Mouse (Mus musculus) embryonic facial prominence, embryonic 10.5 days (tissue): ENCODE data around the gene Tmem131. TPM values are rescaled to one million over a fixed set of nuclear protein-coding genes. Genes with fewer than 3 reads are reported as not detected.
A peak's percentile ranks its signal among the peaks of the same experiment; 100 is the strongest.

Experiments used
- DNase-seq: peaks from one replicate; pipeline ENCODE4 v3.0.0-alpha.2; 2017; ENCODE audit warnings: low spot score
- H3K27ac ChIP-seq: fragments of 300-500 bp; sonication (generic); replicated peaks from 2 replicates; pipeline ENCODE4 v1.5.1; 2016; ENCODE audit warnings: mild to moderate bottlenecking
- H3K27me3 ChIP-seq: fragments of 300-500 bp; sonication (generic); replicated peaks from 2 replicates; pipeline ENCODE4 v1.6.1; 2016; ENCODE audit warnings: low read depth, mild to moderate bottlenecking; ENCODE audit not compliant: poor library complexity, severe bottlenecking
- H3K36me3 ChIP-seq: fragments of 300-500 bp; sonication (generic); replicated peaks from 2 replicates; pipeline ENCODE4 v1.6.1; 2016; ENCODE audit warnings: mild to moderate bottlenecking, moderate library complexity
- H3K4me1 ChIP-seq: fragments of 300-500 bp; sonication (generic); 2 replicates; pipeline ENCODE4 v1.6.1; 2016
- H3K4me3 ChIP-seq: fragments of 300-500 bp; sonication (generic); 2 replicates; pipeline ENCODE4 v1.5.1; 2016; ENCODE audit warnings: mild to moderate bottlenecking, moderate library complexity
- H3K9me3 ChIP-seq: fragments of 300-500 bp; sonication (generic); 2 replicates; pipeline ENCODE4 v1.6.1; 2016; ENCODE audit warnings: mild to moderate bottlenecking
- WGBS: fragments of 180-500 bp; shearing (Covaris S2); methylation state at CpG from one replicate; pipeline ENCODE4 v1.1.7; 2016; 5-methylcytosine and 5-hydroxymethylcytosine counted together
- polyA plus RNA-seq: library from polyadenylated mRNA; unstranded; fragments of >200 nt; fragmentation: Nextera tagmentation; extraction: Ambion mirVana; gene quantifications from 2 replicates; pipeline ENCODE4 v1.2.1, GENCODE M21; 2016

Gene Tmem131
- polyA plus RNA-seq, 1 experiment from 2014 or later = 14.0 TPM

DNA sequence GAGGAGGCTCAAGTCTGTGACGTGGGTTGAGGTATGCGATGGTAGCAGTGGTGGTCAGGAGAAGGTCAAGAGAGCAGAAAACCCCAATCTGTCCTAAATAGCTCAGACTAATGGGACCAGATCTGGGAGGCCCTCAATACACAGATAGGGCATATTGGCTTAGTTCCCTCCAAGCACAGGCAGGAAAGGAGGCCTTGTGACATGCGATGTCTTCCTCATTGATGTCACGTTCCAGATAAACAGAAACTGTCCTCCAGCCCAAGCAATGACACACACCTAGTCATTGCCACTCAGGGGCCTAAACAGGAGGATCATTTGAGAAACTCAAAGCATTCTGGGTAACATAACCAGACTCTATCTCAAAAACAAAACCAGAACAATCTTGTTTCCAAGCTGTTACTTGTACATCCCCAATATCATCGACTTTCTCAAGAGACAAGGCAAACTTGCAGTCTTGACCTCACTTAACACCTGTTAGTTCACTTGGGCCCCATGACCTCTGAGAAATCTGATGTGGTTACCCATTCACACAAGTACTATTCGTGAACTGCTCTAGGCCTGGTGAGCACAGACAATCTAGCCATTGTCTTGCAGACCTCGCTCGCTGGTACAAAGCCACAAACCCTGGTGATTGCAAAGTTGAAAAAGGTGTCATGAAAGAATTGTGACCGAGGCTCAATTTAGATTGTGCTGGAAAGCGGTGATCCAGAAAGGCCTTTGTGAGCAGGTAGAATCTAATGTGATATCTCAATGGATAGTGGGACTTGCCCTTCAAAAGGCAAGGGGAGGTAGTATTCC lies 19.1 kb upstream of the Tmem131 start:
- Histone ChIP-seq H3K36me3 (no peaks in the 10 kb centered on the region), H3K4me3 (no peak overlapping the region), H3K27me3 (no peaks in the 10 kb centered on the region), H3K4me1 (no peaks in the 10 kb centered on the region), H3K9me3 (no peaks in the 10 kb centered on the region), H3K27ac (no peak overlapping the region)
- 75% methylated on average over 10 of the region's 10 CpGs for WGBS
- no peak for DNase-seq

DNA sequence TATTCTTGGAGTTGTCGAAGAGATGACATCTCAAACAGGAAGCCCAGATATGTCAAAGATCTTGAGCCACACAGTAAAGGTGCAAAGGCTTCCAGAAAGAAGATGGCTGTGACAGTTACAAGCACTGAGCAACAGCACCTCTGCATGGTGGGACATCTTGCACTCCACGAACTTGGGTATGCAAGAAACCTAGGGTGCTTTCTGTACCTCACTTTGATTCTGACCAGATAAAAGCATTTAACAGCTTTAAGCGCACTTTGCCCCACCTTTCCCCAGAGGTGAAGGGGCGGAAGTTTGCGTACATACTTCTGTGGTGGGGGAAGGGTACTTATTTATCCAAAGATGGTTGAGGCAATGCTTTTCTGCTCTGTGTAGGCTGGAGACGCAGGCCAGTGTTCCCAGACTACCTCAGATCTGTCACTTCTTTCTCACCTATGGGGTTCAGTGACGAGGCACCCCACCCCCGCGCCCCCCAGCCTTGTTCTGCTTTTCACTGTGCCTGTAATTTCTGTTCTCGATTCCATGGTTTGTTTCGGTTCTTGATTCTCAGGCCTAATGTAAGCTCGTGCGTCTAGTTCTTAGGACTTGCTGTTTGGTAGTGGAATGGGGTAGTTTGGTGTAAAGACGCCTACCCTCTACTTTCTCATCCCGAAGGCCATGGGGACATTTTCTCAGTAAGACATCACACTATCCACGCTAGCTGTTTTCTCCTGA lies 17.2 kb upstream of the Tmem131 start:
- 87% methylated on average over 16 of the region's 16 CpGs for WGBS
- H3K27ac ChIP-seq = no peak overlapping the region
- H3K36me3 ChIP-seq = no peaks in the 10 kb centered on the region
- H3K27me3 ChIP-seq = no peaks in the 10 kb centered on the region
- H3K9me3 ChIP-seq = no peaks in the 10 kb centered on the region
- DNase-seq = no peak
- H3K4me1 ChIP-seq = no peaks in the 10 kb centered on the region
- H3K4me3 ChIP-seq = no peak overlapping the region

DNA sequence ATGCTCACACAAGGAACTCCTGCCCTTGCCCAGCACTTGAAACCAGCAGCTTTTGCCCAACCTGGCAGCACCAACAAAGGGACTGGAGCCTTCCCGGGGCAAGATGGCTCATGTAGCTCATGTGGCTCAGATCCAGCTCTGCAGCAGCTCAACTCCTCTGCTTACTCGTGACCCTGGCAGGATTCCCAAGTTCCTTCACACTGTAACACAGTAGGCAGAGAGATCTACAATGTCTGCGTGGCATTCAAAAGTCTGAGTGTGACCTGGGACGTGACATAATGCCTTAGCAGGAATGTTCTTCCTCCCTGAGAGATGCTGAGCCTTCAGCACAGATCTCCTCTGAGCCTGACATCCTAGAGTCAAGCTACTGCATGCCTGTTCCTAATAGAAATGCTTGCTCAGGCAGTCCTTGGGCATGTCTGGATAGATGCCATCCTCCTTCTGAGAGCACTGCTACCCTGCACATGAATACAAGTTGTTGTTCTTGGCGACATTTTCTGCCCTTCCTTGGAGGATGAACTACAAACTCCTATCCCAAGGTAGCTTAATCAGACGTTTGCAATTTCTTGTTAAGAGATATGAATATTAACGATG lies 6.2 kb upstream of the Tmem131 start:
- Histone ChIP-seq H3K4me3 (no peak overlapping the region), H3K4me1 (no peaks in the 10 kb centered on the region), H3K9me3 (no peaks in the 10 kb centered on the region), H3K27me3 (no peaks in the 10 kb centered on the region), H3K27ac (no peak overlapping the region), H3K36me3 (no peaks in the 10 kb centered on the region)
- WGBS = 79% methylated on average over 7 of the region's 7 CpGs
- no peak for DNase-seq

DNA sequence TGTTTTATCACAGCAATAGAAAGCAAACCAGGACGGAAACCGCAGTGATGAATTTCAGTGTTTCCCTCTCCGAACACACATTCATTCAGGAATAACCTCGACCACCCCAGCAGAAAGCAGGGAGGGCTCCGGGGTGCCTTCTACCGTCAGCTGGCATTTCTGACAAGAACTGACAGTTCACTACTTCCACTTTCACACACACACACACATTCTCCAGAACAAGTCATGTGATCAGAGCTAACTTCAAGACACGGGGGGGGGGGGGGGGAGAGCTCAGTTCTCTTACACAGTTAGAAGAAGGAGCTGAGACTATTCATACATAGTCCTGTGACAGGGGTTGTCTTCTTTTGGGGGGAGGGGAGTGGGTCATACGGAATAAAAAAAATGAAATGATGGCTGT lies 4.0 kb upstream of the Tmem131 start:
- H3K9me3 ChIP-seq = no peaks in the 10 kb centered on the region
- WGBS = 86% methylated on average over 8 of the region's 8 CpGs
- no peak overlapping the region for H3K27ac ChIP-seq
- no peaks in the 10 kb centered on the region for H3K4me1 ChIP-seq
- no peaks in the 10 kb centered on the region for H3K36me3 ChIP-seq
- no peak overlapping the region for H3K4me3 ChIP-seq
- H3K27me3 ChIP-seq = no peaks in the 10 kb centered on the region
- no peak for DNase-seq

DNA sequence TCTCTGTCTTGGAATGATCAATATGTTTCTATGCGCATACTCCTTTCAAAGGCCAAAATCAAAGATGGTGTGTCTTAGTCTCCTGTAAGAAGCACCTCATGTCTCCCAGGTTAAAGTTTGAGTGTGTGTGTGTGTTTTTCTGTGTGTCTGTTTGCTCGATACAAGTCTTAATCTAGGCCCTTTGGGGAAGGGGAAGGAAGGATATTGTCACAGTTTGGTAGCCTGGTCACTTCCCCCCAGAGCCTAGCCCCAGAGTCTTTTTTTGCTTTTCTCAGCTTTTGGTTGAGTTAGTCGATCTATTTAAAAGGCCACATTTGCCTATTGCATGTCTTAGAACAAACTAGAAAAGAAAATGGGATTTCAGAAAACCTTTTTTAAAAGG lies 3.1 kb downstream of the Tmem131 start:
- WGBS = 56% methylated on average over 3 of the region's 3 CpGs

GRCm38 (mm10) chr1:36939506-36940380 lies 3.7 kb downstream of the Tmem131 start:
- H3K4me1 ChIP-seq = peaks cover 35% of the 10 kb centered on the region
- DNase-seq = peak; percentile 95
- under 1% methylated on average over 79 of the region's 79 CpGs for WGBS

More for the DNA sequence above, 3.1 kb downstream of the Tmem131 start:
- H3K9me3 ChIP-seq = no peaks in the 10 kb centered on the region
- no peaks in the 10 kb centered on the region for H3K36me3 ChIP-seq
- H3K4me3 ChIP-seq = peak overlapping the region; percentile 98
- H3K27me3 ChIP-seq = no peaks in the 10 kb centered on the region
- peak overlapping the region; percentile 98 for H3K27ac ChIP-seq
- DNase-seq = no peak
- peaks cover 29% of the 10 kb centered on the region for H3K4me1 ChIP-seq

GRCm38 (mm10) chr1:36938801-36939286 lies 4.6 kb downstream of the Tmem131 start:
- Histone ChIP-seq H3K27ac (peak overlapping the region; percentile 98), H3K27me3 (no peaks in the 10 kb centered on the region), H3K36me3 (no peaks in the 10 kb centered on the region), H3K4me1 (peaks cover 38% of the 10 kb centered on the region), H3K4me3 (peak overlapping the region; percentile 98), H3K9me3 (no peaks in the 10 kb centered on the region)
- DNase-seq = peak; percentile 66
- WGBS = under 1% methylated on average over 59 of the region's 59 CpGs

More at GRCm38 (mm10) chr1:36939506-36940380, 3.7 kb downstream of the Tmem131 start:
- Histone ChIP-seq H3K27me3 (no peaks in the 10 kb centered on the region), H3K9me3 (no peaks in the 10 kb centered on the region), H3K4me3 (peak overlapping the region; percentile 98), H3K36me3 (no peaks in the 10 kb centered on the region), H3K27ac (peak overlapping the region; percentile 98)

DNA sequence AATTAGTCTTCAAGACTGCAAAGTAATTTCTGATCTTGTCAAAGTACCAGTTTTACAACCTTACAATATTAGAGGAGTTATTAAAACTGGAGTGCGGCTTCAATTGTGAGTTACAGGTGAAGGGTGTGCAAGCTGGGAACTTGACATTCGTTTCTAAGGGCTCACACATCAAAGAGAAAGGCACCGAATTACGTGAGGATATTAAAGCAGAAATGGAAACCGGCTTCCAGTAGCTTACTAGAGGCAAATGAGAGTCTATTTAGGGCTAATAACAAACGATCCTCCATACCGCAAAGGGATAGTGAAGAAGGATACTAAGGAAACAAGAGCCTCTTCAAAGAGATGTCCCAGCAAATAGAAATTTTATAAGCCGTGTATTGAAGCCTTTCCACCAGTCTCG lies 5.1 kb downstream of the Tmem131 start:
- Histone ChIP-seq H3K4me3 (peak overlapping the region; percentile 98), H3K27ac (peak overlapping the region; percentile 98), H3K4me1 (peaks cover 38% of the 10 kb centered on the region), H3K27me3 (no peaks in the 10 kb centered on the region), H3K36me3 (no peaks in the 10 kb centered on the region), H3K9me3 (no peaks in the 10 kb centered on the region)
- WGBS = 4% methylated on average over 9 of the region's 9 CpGs
- DNase-seq = no peak

GRCm38 (mm10) chr1:36937648-36938047 lies 5.8 kb downstream of the Tmem131 start:
- DNase-seq = no peak
- Histone ChIP-seq H3K27me3 (no peaks in the 10 kb centered on the region), H3K27ac (no peak overlapping the region), H3K4me1 (peaks cover 38% of the 10 kb centered on the region), H3K4me3 (peak overlapping the region; percentile 98), H3K36me3 (no peaks in the 10 kb centered on the region), H3K9me3 (no peaks in the 10 kb centered on the region)
- 35% methylated on average over 3 of the region's 3 CpGs for WGBS

DNA sequence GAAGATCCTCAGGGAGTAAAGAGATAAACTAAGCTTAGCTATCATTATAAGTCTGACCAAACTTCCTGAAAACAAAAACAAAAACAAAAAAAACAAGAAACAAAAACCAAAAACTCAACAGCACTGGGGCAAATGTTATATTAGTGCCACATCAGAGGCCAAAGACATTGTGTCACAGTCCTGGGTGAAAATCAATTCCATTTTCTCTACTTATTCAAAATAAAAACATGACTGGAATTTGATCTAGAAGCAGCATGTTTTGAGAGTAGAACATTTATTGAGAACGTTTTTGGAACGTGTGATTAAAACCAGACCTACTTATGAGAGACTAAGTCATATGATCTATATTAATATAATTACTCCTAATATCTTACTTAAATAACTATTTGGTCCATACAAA lies 6.5 kb downstream of the Tmem131 start:
- DNase-seq = no peak
- WGBS = 59% methylated on average over 2 of the region's 2 CpGs
- Histone ChIP-seq H3K27ac (no peak overlapping the region), H3K9me3 (no peaks in the 10 kb centered on the region), H3K27me3 (no peaks in the 10 kb centered on the region), H3K4me1 (peaks cover 38% of the 10 kb centered on the region), H3K4me3 (peak overlapping the region; percentile 98), H3K36me3 (no peaks in the 10 kb centered on the region)

- no peak for DNase-seq
- Histone ChIP-seq H3K9me3 (no peaks in the 10 kb centered on the region), H3K4me3 (peak overlapping the region; percentile 11; the same call in 1 of the 2 replicates), H3K27me3 (no peaks in the 10 kb centered on the region), H3K27ac (no peak overlapping the region), H3K36me3 (no peaks in the 10 kb centered on the region), H3K4me1 (peaks cover 38% of the 10 kb centered on the region)
- WGBS = 85% methylated on average over 7 of the region's 7 CpGs
Measured at GRCm38 (mm10) chr1:36936567-36936966, 6.9 kb downstream of the Tmem131 start.

DNA sequence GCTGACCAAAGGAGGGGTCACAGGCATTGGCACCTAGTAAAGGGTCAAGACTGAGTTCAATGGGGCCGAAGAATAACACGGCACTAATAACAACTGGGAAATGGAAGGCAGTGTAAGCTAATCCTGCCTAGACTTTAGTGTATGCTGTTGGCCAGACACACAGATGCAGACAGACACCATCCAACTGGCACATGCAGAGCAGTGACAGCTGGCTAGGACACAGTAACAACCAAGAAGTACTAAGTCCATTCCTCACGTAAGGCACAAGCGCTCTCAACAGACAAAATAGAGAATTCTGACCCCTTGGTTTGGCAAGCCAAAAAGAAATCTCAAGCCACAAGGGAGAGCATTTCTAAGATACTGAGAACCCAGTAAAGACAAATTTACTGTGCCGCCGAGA lies 8.7 kb downstream of the Tmem131 start:
- no peak overlapping the region for H3K27ac ChIP-seq
- WGBS = 74% methylated on average over 6 of the region's 6 CpGs

More for the DNA sequence above, 8.7 kb downstream of the Tmem131 start:
- Histone ChIP-seq H3K4me3 (no peak overlapping the region), H3K27me3 (no peaks in the 10 kb centered on the region), H3K9me3 (no peaks in the 10 kb centered on the region), H3K36me3 (no peaks in the 10 kb centered on the region), H3K4me1 (peaks cover 31% of the 10 kb centered on the region)
- DNase-seq = no peak
